Mouse (Mus musculus) retina, adult 2 months (tissue): Measurements from ENCODE around the gene Clstn1.

Source experiments
- DNase-seq: peaks from one replicate; pipeline ENCODE4 v3.0.0-alpha.2; 2012; ENCODE audit warnings: low read depth, low spot score

Clstn1 gene

DNA sequence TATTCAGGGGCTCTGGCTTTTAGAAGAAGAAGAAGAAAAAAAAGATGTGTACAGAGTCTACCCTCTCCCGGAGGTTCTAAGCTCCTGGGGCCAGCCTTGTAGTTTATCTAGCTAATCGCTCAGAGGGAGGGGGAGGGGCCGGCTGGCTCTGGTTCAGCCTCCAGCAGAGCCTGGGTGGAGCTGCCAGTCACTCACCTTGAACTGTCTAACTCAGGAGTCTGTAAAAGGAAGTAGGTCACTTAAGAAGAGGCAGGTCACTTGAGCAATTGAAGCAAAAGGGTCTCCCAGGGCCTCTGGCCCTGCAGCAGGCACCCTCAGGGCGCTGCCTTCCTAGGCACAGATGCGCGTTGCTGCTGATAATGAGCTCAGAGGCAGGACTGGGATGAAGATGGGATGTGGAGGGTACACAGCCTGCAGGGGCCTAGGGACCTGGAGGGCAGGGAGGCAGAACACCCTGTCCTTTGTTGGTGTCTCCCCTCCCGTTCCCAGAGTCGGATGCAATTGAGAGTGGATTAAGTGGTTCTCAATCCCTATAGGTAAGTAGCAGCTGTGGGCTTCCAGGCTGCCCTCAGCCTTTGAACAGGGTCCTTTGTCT lies 18.7 kb upstream of the Clstn1 start:
- no peak for DNase-seq

DNA sequence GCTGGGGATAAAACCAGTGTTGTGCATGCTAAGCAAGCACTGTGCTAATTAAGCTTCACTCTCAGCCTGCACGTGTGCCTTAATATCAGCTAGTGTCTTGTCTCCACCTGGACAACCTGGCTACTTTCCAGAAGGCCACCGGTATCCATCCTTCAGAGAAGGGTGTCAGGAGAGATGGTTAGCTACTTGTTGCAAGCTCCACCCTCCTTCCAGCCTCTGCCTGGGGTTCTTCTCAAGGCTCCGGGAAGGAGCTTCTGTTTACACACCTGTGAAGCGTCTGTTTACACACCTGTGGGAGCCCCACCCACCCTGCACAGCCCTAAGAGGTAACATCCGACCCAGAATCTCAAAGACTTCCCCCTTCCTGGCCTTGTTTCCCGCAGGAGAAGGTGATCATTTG lies 17.6 kb upstream of the Clstn1 start:
- DNase-seq, result no peak

DNA sequence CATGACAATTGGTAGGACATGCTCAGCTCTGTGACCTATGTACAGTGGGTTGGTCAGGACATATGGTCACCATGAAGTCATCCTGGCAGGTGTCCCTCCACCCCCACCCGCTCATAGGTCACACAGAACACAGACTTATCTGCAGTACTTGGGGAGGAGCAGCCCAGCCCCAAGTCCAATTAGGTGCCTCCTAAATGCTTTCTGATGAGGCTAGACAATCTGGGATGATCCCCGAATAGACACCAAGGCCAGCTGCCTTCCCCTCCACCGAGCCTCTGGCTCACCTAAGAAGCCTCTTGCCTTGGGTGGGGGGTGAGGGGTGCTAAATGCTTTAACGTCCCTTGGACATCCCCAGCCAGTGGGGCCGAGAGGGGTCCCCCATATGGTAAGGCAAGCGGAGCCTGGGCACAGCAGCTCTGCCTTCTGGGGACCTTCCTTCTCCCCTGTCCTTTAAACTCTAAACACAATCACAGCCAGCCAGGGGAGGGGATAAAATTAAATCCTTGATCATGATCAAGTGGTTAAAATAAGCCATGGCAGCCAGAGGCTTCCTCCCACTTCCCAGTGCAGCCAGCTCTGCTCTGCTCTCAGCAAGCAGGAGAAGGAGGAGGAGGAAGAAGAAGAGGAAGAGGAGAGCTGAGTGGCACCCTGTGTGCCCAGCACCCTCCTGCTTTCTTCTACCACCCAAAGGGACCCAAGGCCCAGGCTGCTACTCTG lies 16.3 kb upstream of the Clstn1 start:
- DNase-seq, result peak; percentile 72

DNA sequence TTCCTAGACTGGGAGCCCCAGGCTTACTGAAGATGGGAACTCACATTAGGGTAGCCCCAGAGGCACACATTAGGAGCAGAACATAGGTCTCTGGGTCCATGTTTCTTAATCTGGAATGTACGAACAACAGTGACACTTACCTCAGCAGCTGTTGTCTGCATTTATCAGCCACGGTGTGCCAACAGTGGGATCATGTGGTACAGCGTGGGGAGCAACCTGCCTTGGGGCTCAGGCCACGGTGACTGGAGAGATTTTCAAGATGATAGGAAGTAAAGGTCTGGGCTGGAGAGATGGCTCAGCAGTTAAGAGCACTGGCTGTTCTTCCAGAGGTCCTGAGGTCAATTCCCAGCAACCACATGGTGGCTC lies 15.8 kb upstream of the Clstn1 start:
- no peak for DNase-seq

DNA sequence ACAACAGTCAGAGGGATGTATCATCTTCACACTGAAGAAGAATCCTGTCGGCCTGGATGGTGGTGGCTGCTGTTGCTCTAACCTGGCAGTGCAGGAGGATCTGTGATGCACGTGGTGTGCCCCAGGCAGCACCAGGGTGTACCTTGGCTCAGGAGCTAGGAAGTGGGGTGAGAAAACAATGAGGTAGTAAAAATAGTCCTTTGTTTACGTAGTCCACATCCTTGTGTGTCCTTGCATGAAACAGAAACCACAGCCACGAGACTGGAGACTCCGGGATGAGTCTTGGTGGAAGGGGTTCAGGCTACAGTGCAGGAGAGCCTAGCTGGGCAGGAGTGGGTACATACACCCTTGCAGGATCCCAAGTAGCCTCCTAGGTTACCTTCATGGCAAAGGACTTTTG lies 15.1 kb upstream of the Clstn1 start:
- no peak for DNase-seq

DNA sequence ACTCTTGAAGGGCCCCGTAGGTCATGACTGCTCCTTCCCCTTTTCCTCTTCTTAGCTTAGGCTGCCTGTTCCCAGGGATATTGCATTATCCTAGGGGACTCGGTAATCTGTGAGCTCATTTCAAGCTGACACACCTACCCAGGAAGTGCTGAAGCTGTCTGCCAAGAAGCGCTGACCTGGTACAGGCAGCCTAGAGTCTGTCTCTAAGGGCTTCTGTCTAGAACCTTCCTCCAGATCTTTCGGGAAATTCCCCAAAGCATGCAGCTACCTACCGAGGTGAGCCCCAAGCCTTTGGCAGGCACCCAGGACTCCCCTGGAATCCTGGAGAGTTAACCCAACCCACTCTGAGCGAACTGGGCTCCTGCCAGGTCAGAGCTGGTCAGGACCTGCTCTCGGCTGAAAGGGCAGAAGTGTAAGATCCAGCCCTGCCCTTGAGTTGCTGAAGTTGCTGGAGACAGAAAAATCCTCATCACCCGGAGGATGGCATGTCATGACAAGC lies 14.6 kb upstream of the Clstn1 start:
- no peak for DNase-seq

DNA sequence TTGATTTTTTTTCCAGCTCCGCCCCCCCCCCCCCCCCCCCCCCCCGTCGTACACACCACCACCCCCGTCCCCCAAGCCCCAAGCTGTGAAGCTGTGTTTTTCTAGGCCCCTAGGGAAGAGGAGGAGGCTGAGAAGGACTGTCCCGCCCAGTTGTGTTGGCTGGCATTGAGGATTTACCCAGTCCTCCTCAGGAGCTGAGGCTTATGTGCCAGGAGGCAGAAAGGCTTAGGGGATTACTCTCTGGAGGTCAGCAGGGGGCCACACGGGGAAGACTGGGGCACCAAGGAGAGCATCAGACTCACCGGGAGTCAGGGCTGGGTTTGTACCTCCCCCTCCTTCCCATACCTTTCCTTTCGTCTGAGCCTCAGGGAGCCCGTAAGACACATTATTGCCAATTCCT lies 13.8 kb upstream of the Clstn1 start:
- peak; percentile 82 for DNase-seq

DNA sequence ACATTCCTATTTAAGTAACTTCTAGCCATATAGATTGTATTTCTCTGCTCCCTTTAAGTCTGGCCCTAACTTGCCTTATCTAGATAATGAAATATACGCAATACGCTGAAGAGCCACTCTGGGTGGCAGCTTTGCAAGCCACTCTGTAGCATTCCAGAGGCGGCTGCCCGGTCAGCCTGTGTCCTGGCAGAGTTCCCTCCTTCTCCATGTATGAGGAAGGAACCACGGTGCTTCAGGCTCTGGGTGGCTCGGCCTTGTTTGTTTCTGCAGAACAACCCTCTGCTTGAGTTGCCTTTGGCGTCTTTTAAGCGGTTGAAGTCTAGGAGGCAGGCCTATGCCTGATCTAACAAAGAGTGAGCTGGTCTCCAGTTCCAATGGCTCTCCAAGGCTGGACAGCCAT lies 13.4 kb upstream of the Clstn1 start:
- DNase-seq, result no peak

DNA sequence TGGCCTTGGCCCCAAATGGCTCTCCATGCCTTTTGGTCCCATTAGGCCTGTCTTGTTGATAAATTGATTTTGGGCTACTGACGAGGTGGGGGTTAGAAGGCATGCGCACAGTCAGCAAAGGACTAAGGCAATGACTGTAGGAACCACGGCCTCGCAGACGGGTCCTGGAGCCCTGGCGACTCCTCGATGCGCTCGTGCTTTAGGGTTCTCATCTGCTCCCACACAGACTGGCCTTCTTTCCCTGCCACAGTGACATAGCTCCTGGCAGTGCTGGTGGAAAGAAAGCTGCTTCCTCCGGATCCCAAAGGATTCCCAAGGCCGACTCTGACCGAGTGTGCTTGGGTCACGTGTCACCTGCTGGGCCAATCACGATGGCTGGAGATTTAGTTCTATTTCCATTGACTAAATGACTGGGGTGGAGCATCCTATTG lies 11.9 kb upstream of the Clstn1 start:
- DNase-seq, result no peak

DNA sequence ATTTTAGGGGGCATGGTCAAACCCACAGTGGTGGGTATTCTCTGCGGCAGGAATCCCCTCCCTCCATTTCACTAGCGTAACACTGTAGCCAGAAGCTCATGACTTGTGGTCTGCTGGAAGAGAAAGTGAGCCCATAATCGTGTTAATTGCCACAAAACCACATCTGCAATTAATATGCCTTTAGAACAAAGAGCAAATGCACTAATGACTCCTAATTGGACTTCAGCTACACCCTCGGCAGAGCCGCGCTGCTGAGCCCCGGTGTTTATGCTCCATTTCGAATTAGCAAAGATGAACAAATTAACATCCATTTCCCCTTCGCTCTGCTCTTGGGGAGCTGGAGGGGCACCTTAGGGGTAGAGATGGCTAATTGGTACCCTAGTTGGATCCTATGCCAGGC lies 10.2 kb upstream of the Clstn1 start:
- no peak for DNase-seq

DNA sequence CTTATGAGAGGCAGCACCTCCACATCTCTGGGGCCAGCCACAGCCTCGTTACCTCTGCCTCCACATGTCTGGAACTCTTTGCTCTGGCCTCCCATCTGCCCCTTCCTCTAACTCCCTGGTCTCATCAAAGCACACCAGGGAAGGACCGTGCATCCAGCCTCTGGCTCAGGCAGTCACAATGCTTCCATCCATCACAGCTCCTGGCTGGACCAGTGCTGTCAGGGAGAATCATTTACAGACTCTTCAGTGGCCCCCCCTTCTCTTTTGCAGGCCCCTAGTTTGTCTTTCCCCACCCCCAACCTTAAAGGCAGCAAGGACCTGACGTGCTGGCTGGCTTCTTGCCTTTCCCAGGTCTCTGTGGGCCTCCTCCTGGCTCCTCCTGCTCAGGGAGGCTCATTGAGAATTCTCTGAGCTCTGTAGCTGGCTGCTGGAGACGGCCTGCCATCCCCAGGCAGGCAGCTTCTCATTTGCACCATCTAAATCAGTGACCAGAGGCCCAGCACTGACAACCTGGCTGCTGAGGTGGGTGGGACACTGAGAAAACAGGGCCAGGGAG lies 9.2 kb upstream of the Clstn1 start:
- DNase-seq, result no peak

DNA sequence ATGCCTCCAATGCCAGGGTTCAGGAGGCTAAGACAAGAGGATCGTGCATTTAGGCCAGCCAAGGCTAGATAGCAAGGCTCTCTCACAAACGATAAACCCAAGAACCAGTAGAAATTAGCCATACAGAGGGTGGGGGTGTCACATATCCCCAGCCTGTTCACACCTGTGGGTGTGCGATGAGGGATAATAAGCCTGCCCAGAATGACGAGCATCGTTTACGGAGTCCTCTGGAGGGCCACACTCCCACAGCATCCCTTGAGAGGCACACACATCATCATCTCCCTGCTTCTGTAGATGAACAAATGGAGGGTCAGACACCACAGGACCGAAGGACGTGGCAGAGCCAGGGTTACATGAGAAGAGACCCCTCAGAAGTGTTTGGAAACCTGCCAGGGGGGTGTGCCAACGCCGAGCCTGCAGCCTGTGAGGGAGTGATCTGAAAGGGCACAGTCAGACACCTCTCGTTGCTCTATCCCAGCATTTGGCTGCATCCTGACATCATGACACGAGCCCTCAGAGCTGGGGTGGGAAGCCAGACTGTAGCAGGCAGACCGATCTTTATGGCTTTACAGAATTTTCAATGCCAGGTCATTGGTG lies 8.1 kb upstream of the Clstn1 start:
- no peak for DNase-seq

DNA sequence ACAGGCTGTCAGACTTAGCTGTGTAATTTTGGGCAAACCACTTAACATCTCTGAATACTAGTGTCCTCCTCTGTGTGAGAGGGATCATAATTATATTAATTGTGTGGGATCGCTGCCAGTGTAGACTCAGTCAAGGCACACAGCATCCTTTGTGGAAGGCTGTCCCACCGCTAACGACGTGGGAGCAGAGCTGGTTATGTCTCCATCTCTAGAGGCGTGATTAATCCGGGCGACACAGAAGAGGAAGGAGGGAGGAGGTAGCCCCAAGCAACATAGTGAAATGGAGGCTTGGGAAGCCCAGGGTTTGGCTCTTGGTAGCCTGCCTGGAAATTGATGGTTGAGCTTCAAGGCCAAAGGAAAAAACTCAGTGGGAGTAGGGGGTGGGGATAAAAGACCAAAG lies 7.4 kb upstream of the Clstn1 start:
- DNase-seq, result no peak

DNA sequence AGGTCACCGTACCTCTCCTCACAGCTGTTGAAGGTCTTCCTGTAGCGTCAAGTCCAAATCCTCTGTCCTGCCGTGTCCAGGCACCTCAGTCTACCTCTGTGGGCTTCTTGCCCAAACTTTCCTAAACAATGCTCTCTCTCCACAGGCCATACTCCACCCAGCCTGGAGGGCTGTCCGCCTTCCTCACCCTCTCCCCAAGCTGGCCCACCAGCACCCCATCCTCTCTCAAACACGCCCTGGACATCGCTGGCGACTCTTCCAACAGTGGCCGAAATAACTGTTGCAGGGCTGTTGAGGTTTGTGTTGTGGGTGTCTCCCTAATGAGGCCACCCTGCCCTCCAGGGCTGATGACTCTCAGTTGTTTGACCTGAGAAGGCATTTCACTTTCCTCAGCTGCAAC lies 1.0 kb upstream of the Clstn1 start:
- DNase-seq, result no peak

DNA sequence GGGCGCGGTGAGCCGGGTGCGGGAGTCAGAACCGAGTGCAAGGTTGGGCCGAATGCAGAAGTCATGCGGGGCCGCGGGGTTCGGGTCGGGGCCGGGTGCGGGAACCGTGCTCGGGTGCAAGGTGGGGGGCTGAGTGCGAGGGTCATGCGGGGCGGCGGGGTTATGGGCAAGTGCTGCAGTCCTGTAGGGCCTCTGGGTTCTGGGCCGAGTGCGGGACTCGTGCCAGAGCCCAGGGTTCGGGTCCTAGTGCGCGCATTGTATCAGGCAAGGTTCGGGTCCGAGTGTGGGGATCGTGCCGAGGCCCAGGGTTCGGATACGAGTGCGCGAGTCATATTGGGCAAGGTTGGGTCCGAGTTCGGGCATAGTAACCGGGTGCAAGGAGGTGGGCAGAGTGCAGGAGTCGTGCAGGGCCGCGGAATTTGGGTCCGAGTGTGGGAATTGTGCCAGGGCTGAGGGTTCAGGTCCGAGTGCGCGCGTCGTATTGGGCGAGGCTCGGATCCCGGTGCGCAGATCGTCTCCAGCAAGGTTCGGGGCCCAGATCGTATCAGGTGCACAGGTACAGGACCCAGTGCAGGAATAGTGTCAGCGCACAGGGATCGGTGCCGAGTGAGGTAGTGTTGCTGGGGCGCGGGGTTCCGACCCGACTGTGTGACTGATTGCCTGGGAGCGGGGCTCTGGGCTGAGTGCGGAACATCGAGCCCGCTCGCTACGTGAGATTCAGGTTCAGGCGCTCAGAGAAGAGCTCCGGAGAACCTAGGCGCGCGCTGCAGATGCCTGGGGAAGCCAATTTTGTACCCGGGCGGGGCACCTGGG lies 721 bp downstream of the Clstn1 start:
- no peak for DNase-seq

DNA sequence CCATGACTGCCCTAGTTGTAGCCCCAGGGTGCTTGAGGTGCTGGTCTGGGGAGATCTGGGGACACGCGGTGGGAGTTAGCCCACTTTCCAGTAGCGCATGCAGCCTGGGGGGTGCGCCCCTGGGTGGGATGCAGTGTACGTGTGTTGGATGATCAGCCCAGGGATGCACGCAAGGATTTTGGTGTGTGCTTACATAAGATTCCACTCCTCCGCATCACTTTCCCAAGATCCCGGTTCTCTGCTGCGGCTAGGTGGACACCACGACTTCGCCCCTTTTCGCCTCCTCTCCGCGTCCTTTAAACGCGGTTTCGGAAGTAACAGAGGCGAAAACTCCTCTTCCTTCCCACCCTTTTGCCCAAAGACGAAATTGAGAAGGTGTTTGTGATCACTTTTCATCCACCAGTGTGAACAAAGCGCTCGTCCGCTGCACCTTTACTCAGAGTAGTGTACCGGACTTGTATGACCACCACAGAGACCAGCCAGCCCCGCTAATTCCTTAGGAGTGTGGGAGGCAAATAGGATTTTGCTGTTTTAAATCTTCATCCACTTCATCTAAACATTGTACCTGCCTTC lies 1.4 kb downstream of the Clstn1 start:
- DNase-seq, result no peak

DNA sequence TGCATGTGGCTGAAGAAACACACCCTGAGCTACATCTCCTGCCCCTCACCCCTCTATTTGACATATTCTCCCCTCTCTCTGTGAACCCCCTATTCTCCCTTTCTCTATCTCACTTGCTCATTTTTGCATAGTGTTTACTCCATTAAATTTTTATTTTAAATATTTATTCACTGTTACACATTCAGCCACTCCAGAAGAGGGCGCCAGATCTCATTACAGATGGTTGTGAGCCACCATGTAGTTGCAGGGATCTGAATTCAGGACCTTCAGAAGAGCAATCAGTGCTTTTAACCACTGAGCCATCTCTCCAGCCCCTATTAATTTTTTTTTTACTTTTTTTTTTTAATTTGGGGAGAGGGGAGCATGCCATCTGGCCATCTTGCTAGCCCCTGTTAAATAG lies 3.9 kb downstream of the Clstn1 start:
- no peak for DNase-seq

DNA sequence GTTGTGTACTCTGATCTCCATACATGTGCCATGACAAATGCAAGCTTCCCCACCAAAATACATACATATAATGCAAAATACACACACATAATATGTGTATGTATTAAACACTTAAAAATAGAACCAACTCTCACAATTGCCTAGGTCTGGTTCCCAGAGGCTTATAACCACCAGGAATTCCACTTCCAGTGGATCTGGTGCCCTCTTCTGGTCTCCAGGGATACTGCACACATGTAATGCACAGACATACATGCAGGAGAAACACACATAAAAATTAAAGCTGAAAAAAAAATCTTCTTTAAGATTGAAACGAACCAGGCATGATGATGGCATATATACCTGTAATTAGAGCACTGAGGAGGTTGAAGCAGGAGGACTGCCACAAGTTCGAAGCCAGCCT lies 5.2 kb downstream of the Clstn1 start:
- DNase-seq, result no peak

DNA sequence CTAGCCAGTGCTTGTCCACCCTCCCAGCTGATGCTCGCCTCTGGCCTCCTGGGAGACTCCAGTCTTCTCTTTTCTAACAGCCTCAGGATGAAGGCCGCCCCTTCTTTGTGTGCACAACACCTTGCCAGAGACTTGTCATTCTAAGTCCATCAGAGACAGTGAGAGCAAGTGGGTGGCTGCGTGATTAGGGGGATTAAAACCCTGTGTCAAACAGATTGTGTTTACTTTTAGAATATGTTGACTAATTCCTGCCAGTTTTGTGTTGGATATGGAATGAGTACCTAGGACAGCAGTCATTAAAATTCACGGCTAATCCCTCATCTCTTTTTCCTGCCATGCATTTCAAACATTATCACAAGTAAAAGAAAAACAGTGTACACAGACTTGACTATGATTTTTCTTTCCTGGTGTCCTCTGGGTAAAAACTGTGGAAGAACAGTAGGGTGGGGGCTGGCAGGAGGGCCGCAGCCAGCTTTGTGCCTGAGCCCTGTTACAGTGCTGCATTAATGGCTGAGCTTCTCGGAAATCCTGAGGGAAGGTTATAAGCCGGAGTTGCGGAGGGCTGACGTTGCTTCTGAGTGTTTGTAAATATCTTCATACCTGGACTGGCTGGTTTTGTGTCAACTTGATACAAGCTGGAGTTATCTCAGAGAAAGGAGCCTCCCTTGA lies 8.8 kb downstream of the Clstn1 start:
- no peak for DNase-seq

DNA sequence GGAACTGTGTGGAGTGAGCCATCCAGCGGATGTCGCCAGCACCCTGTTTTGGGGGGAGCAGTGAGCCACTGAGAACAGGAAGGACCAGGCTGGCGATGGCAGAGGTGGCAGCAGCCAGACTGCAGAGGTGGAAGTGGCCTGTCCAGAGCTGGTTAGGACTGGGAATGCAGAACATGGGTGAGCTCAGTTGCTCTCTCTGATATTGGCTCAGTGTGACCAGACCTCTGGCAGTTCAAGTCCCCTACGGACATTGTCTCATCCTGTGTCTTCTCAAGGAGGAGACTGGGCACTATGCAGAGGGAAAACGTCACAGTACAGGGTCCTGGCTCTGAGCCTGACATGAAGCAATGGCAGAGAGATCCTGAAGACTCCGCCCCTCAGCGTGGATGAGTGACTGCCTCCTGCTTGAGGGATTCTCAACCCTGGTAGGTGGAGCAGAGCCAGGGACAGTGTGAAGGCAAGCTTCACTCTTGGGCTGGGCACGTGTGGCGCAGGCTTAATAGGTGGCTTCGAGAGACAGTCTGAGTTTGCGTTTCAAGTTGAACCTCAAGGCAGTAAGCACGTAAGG lies 11.5 kb downstream of the Clstn1 start:
- no peak for DNase-seq

DNA sequence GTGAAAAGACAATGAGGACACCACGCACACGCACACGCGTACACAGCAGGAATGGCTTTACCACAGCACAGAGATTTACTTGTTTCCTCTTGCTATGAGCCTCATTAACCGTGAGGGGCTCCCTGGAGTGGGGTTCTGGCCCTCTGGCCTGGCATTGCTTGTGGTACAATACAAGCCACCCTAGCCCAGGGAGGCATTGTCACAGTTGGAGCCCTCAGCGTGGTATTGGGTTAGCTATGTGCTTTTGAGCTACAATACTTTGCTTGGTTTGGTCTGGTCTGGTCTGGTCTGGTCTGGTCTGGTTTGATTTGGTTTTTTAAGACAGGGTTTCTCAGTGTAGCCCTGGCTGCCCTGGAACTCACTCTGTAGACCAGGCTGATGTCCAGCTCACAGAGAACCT lies 13.3 kb downstream of the Clstn1 start:
- DNase-seq, result no peak
